Mouse (Mus musculus): ENCODE data around the gene Kif12.

- TF ChIP-seq MAFK (IDR thresholded peaks at IDR 0.05; ENCODE audit: insufficient read depth, low read depth, low read length), result no peak
- TF ChIP-seq ZNF384 (IDR thresholded peaks at IDR 0.05; ENCODE audit: low read depth, low read length), result no peak
- no peak for TF ChIP-seq ZC3H11A (IDR thresholded peaks at IDR 0.05; ENCODE audit: borderline replicate concordance, low read depth, low read length)
Observed at GRCm38 (mm10) chr4:63216566-63216965, 44.6 kb upstream of the Kif12 start.
